Mouse (Mus musculus): ENCODE measurements at regions not wholly inside any gene's neighbourhood (a gene's known extent, or its start where the extent isn't known, plus 50 kb on each side); places are given as distances from the start of the nearest gene placed in this dataset.
"Not testable (repeated sequence)": the region's sequence is repeated elsewhere in the genome, so short reads cannot be mapped to it uniquely, and the experiment has no call there.

- DNase-seq (ENCODE audit: low spot score in 2 of 2), result no peak
- intact Hi-C loops (cut with DNase I), result no loop called here
Measured at GRCm38 (mm10) chr7:52170176-52170921, 154.8 kb upstream of the 1700015G11Rik start.

- DNase-seq (ENCODE audit: low spot score in 2 of 2); intact Hi-C loops (cut with DNase I): not testable (repeated sequence)
Measured at GRCm38 (mm10) chr7:52164021-52164420, 148.5 kb upstream of the 1700015G11Rik start.

GRCm38 (mm10) chr7:52159410-52159809, 143.9 kb upstream of the 1700015G11Rik start:
- intact Hi-C loops (cut with DNase I), result no loop called here
- peak in 1 of 2 experiments; percentile 72 for DNase-seq (ENCODE audit: low spot score in 2 of 2)

- DNase-seq (ENCODE audit: low spot score in 2 of 2), result peak in 1 of 2 experiments; percentile 56
- intact Hi-C loops (cut with DNase I), result no loop called here
Measured at GRCm38 (mm10) chr7:52157753-52158152, 142.2 kb upstream of the 1700015G11Rik start.

- DNase-seq (ENCODE audit: low spot score in 2 of 2), result no peak
- intact Hi-C loops (cut with DNase I), result no loop called here
Measured at GRCm38 (mm10) chr7:52120189-52120588, 104.7 kb upstream of the 1700015G11Rik start.
